Mouse (Mus musculus) c-Kit-positive CD71-negative TER-119-negative erythroid progenitor cells, embryonic 14.5 days (primary cell): ENCODE results near the gene Brip1.

Source experiments
- DNase-seq: peaks from one replicate; pipeline ENCODE4 v3.0.0-alpha.2; 2013; ENCODE audit warnings: low read depth

The Brip1 gene

GRCm38 (mm10) chr11:86107276-86107675 is 93.7 kb downstream of the Brip1 start:
- DNase-seq: no peak

GRCm38 (mm10) chr11:86106596-86106995 is 94.4 kb downstream of the Brip1 start:
- DNase-seq: no peak

DNA sequence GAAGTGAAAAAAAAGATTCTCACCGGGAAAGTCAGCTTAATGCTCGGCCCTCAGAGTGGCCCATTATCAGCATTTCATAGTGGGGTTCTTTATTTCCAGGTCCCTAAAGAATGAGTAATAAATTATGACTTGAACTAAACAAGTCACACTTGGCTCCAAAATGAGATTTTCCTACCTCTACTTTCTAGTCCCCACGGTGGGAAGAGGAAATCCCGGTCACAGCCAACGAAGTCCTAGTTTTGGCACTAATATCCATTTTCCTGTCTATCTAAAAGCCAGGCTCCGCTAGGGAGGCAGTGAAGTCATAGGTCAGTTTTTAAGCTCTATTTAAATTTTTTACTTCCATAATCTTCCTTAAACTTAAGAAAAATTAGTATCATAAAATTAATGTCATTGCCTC is 99.8 kb downstream of the Brip1 start:
- no peak for DNase-seq

- no peak for DNase-seq
Observed at GRCm38 (mm10) chr11:86099341-86099740, 101.7 kb downstream of the Brip1 start.

- DNase-seq: no peak
Observed at GRCm38 (mm10) chr11:86088815-86089214, 112.2 kb downstream of the Brip1 start.

GRCm38 (mm10) chr11:86084522-86084921 is 116.5 kb downstream of the Brip1 start:
- DNase-seq: no peak

DNA sequence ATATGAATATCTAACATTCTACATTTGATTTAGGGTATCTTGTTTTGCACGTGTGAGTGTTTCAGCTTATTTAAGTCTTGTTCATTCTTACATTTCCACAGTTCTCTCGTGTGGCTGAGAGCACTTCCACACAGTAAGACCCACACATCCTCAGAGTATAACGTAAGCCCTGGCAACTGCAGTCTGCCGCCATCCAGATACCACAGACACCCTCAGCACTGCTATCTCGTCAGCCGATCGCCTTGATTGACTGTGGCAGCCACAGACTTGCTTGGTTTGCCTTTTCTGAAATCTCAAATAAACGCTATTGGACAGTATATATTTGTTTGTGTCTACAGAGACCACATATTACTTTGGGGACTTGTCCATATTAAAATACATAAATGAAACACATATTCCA is 123.0 kb downstream of the Brip1 start:
- DNase-seq: no peak

GRCm38 (mm10) chr11:86076966-86077365 is 124.0 kb downstream of the Brip1 start:
- DNase-seq: no peak

- DNase-seq: no peak
Observed at GRCm38 (mm10) chr11:86076403-86076802, 124.6 kb downstream of the Brip1 start.

- no peak for DNase-seq
Observed at GRCm38 (mm10) chr11:86075371-86075770, 125.6 kb downstream of the Brip1 start.

DNA sequence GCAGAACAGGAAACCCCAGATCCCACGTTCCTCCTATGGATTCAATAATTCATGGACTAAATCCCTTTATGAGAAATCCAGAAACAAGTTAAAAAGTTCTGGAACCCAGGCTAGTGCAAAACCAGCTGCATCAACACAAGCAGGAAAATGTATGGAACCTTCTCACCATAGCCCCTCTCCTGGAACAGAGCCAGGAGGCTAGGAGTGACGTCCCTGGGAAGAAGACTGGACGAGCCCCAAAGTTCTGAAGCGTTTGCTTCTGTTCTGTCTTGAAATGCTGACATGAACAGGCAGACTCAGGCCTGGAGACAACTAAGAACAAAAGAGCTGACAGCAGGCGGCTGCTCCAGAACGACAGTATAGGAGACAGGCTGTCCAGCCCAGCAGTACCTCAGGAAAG is 132.3 kb downstream of the Brip1 start:
- DNase-seq: no peak

- no peak for DNase-seq
Observed at GRCm38 (mm10) chr11:86067154-86067553, 133.8 kb downstream of the Brip1 start.

GRCm38 (mm10) chr11:86064881-86065280 is 136.1 kb downstream of the Brip1 start:
- DNase-seq: no peak

- no peak for DNase-seq
Observed at GRCm38 (mm10) chr11:86061243-86061642, 139.8 kb downstream of the Brip1 start.

DNA sequence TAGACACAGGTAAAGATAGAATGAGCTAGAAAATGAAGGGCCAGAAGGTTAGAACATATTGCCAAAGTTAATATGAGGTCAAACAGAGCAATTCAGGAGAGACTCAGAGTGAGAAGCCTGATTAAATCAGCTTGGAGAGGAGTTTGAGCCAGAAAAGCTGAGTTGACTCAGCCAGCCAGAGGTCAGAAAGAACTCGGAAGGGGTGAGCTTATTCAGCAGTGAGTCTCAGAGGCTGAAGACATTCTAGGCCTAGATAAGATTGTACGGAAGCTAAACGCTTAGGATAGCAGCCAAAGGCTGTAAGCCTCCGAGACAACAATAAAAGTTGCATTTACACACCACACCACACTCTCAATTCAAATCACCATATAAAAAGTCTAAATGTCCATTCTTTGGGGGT is 141.9 kb downstream of the Brip1 start:
- DNase-seq: no peak

DNA sequence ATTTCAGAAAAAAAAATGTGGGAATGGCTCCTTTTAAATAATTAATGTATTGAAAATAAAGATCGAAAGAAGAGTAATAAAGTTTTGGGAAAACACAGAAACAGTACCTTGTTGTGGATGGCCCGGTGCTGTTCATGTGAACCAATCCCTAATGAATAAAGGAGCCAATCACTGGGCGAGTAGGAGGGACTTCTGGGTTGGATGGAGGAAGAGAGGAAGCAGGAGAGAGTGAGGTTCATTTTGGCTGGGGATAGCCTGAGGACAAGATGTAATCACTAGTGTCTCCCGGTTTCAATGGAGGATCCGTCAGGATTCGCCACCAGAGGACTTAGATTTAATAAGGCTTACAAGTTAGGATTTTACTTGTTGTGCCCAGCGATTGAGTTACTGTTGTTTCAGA is 145.2 kb downstream of the Brip1 start:
- DNase-seq: no peak

- DNase-seq: no peak
Observed at GRCm38 (mm10) chr11:86051383-86051782, 149.6 kb downstream of the Brip1 start.

DNA sequence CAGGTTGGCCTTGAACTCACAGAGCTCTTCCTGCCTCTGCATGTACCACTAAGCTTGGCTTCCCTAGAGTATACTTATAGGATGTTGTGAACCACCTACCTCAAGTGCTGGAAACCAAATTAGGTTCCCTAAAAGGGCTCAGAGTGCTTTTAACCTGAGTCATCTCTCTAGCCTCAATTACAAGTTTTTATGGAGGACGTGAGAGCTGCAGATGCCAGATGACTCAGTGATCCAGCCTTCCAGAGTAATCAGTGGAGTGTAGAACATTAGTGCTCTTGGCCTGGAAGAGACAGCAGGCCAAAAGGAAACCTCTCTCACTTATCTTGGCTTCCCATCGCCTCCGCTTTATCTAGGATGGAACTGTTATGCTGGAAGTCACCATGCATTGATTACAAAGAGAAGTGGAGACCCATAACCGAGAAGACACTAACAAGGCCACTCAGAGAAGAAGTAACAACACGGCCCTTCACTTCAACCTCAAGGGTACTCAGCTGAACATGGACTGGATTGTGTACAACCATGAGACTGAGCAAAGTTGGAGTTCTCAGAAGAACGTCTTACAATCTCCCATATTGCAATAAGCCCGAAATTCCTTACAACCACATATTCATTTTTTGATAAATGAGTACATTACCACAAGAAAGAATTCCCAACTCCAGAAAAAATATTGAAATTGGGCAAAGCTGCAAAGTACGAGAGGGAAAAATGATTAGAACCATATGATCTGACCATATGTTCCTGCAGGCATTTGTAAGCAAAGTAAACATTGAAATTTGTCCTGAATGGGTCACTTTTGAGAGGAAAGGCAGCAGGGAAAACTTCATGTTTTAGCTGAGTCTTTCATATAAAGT is 150.3 kb downstream of the Brip1 start:
- no peak for DNase-seq

DNA sequence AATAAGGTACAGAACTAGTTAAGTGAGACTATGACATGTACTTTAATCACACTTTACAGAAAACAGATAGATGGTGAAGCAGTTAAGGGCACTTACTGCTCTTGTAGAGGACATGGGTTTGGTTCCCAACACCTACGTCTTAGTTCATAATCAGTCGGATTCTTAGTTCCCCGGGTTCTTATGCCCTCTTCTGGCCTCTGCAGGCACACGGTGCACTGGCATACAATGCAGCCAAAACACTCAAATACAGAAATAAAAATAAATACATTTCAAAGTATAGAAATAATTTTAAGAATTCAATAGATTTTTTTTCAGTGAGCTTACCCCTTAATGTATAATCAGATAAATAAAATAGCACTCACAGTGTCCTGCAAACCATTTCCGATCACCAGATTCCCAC is 161.0 kb downstream of the Brip1 start:
- DNase-seq: no peak

GRCm38 (mm10) chr11:86039355-86039754 is 161.6 kb downstream of the Brip1 start:
- no peak for DNase-seq

DNA sequence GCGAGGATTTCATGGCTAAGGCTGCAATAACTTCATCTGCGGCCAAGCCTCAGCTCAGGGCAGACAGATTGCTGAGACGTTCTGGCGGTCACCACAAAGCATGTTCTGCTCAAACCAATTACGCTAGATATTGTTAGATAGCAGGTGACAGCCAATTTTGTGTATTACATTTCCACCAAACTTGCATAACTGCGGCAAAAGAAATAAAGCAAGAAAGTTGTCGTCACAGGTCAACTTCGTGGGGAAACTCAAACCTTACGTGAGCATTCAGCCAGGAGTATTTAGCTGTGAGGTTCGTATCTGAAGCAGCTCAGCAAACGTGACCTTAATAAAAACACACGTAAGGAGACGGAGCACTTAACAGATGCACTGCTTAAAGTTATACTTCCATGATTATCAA is 162.3 kb downstream of the Brip1 start:
- DNase-seq: no peak

DNA sequence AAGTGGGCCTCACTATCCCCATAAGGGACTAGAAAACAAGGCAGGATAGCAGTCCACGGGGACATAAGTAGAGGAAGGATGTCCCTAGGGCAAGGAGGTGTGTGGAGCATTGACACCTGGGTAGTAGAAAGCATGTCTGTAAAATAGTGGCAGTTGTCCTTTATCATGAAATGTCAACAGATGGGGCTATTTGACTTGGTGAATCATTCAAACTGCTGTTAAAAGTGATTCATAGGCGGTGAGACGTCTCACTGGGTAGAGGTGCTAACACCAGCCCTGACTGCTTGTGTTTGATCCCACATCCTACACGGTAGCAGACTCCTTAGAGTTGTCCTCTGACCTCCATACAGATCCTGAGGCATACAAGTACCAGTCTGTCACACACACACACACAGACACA is 168.1 kb downstream of the Brip1 start:
- DNase-seq: no peak

DNA sequence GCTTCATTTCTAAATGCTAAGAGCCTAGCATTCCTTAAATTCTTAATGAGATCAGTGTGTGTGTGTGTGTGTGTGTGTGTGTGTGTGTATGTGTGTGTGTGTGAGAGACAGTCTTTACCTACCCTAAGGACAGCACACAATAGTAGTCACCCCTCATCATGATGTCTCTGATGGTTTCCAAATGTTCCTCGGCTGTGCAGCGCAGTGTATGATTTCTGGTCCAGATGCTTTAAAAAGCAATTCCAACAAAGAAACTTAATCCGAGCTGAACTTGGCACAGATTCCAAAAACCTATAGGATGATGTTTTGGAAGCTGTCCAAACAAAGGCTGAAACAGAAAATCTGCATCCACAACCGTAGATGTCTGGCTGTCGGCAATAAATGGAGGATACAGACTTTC is 173.0 kb downstream of the Brip1 start:
- no peak for DNase-seq

GRCm38 (mm10) chr11:86026556-86027194 is 174.3 kb downstream of the Brip1 start:
- no peak for DNase-seq
